In the genomic region with DNA sequence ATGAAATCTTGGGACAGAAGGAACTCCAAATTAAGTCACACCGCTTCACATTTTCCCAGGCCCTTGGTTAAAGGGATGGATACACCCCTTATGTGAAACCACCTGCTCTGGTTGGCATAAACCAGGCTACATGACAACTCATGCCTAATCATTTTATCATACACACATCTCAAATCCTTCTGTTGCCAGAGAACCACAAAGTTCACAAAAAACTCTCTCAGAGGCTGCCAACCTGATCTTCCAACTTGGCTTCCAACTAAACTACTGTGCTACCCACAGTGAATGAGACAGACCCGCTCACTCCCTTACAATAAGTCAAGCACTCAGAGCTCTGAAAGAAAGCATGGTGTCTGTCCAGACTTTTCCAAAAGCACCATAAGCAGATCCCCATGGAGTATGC, we compare ENCODE assay signal across 9 mouse cellular contexts. TPM values are rescaled to one million over a fixed set of nuclear protein-coding genes. Genes with fewer than 3 reads are reported as not detected.
A peak's percentile ranks its signal among the peaks of the same experiment; 100 is the strongest.
DNase-seq lines count a peak whose midpoint lies in the region; ATAC-seq lines count a peak whose summit lies in the region.
"Had no signal": no experiment of that assay in that cellular context is flagged by ENCODE, and none has a peak within 500 bp of the region (broad histone marks: within the 10 kb centered on the region; RNA-seq: fewer than 3 reads in every experiment).

No protein-coding gene starts in this region.

- peaks cover 22% of the 10 kb centered on the region for H3K4me1 ChIP-seq in heart, embryonic 10.5 days
- H3K4me1 ChIP-seq in forebrain, embryonic 11.5 days (replicated peaks; ENCODE audit: control insufficient read depth, insufficient read depth, low read length): peaks cover 5% of the 10 kb centered on the region; the same call in 1 of the 2 replicates
- peaks cover 31% of the 10 kb centered on the region for H3K4me1 ChIP-seq in liver, embryonic 12.5 days

- 0 out of 2 replicates have a peak, but pooled peaks cover 3% of the 10 kb centered on the region for H3K36me3 ChIP-seq in heart, embryonic 10.5 days
- no peaks in the 10 kb centered on the region for H3K36me3 ChIP-seq in forebrain, embryonic 11.5 days (ENCODE audit: control insufficient read depth, insufficient read depth, low read length)
- no peaks in the 10 kb centered on the region for H3K36me3 ChIP-seq in liver, embryonic 12.5 days

- peak overlapping the region; percentile 96; the same call in 1 of the 2 replicates for H3K4me3 ChIP-seq in heart, embryonic 10.5 days
- H3K4me3 ChIP-seq in forebrain, embryonic 11.5 days (ENCODE audit: low read depth, low read length): peak overlapping the region; percentile 99
- no peak overlapping the region for H3K4me3 ChIP-seq in liver, embryonic 12.5 days

- H3K9me3 ChIP-seq in heart, embryonic 10.5 days: no peaks in the 10 kb centered on the region
- H3K9me3 ChIP-seq in forebrain, embryonic 11.5 days (ENCODE audit: control insufficient read depth, low read length): no peaks in the 10 kb centered on the region
- no peaks in the 10 kb centered on the region for H3K9me3 ChIP-seq in liver, embryonic 12.5 days (replicated peaks)

- H3K4me2 ChIP-seq in forebrain, embryonic 11.5 days (ENCODE audit: low read depth, low read length, severe bottlenecking): peak overlapping the region; percentile 64; the same call in 1 of the 2 replicates
- H3K4me2 ChIP-seq in liver, embryonic 12.5 days: peak overlapping the region; percentile 97

- no peak overlapping the region for H3K27ac ChIP-seq in heart, embryonic 10.5 days
- H3K27ac ChIP-seq in forebrain, embryonic 11.5 days (ENCODE audit: low read depth, low read length): no peak overlapping the region
- no peak overlapping the region for H3K27ac ChIP-seq in liver, embryonic 12.5 days

- no peak overlapping the region for H3K9ac ChIP-seq in forebrain, embryonic 11.5 days (ENCODE audit: low read length)
- H3K9ac ChIP-seq in liver, embryonic 12.5 days: no peak overlapping the region

- WGBS in heart, embryonic 10.5 days: 91% methylated on average over 2 of the region's 2 CpGs
- WGBS in forebrain, embryonic 11.5 days: 85% methylated on average over 2 of the region's 2 CpGs
- WGBS in liver, embryonic 12.5 days (ENCODE audit: insufficient replicate concordance): 87% methylated on average over 2 of the region's 2 CpGs

- DNase-seq in heart, embryonic 10.5 days (ENCODE audit: low spot score): no peak
- no peak for DNase-seq in heart, adult 8-10 months (ENCODE audit: low spot score)
- peak; percentile 21 for DNase-seq in 416B (ENCODE audit: low read depth)
- DNase-seq in forebrain, embryonic 11.5 days (ENCODE audit: low spot score): no peak
- no peak for DNase-seq in adrenal gland, postnatal 10 days
- DNase-seq in spleen, adult 12 weeks (ENCODE audit: low spot score): no peak
- DNase-seq in layer of hippocampus, adult 9-10 months (ENCODE audit: low spot score): no peak
- DNase-seq: kidney, adult 18-20 months had no signal

- H3K27me3 ChIP-seq in heart, embryonic 10.5 days (ENCODE audit: insufficient read depth, poor library complexity, severe bottlenecking): no peaks in the 10 kb centered on the region
- H3K27me3 ChIP-seq in forebrain, embryonic 11.5 days (ENCODE audit: control insufficient read depth, insufficient read depth, low read length): no peaks in the 10 kb centered on the region
- H3K27me3 ChIP-seq in liver, embryonic 12.5 days (replicated peaks): no peaks in the 10 kb centered on the region

- no peak for ATAC-seq in forebrain, embryonic 11.5 days (replicated peaks; ENCODE audit: low FRiP score)
- no peak for ATAC-seq in liver, embryonic 12.5 days

RNA-seq across cellular contexts. Expression of a gene that starts 1.6 kb away (rescaled TPM):
- polyA plus RNA-seq in heart, embryonic 10.5 days (2016; fragmentation: Nextera tagmentation; extraction: Ambion mirVana): 16.6 and 22.9 TPM in 2 replicates
- 10 to 100 TPM; 31.5 to 62.5 (median 46.7) TPM for total RNA-seq in heart, adult 8-10 months (2022)
- 39.8 and 45.2 TPM in 2 replicates for polyA plus RNA-seq in forebrain, embryonic 11.5 days (2014; fragmentation: Nextera tagmentation; extraction: Ambion mirVana)
- polyA plus RNA-seq in liver, embryonic 12.5 days (2016; fragmentation: Nextera tagmentation; extraction: Ambion mirVana): 8.3 and 8.8 TPM in 2 replicates
- total RNA-seq in adrenal gland, postnatal 10 days (2021): 10 to 100 TPM; 34.6 to 48.6 TPM
